Mouse (Mus musculus): Measurements from ENCODE around the gene Rfx7.

DNA sequence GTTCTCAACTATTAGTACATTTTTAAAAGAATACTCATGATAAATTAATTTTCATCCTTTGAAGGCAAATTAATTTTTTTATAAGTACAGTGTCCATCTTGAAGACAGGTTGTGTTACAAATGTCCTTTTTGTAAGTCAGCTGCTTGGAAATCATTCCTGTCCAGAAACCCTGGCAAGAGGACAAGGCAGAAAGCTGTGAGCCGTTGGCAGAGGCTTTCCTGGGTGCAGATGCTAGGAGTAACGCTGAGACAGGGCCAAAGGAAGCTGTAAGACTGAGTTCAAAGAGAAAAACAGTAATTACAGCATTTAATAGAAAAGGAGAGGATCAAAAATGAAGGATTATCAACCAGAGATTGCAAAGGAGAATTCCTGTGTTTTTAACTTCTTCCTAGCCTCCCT lies 81.8 kb downstream of the Rfx7 start:
- TF ChIP-seq CTCF (IDR thresholded peaks at IDR 0.05; ENCODE audit: insufficient read depth, low read depth, low read length): no peak
- TF ChIP-seq POLR2A (IDR thresholded peaks at IDR 0.05; ENCODE audit: insufficient read depth, low read depth, low read length): no peak

Measured in olfactory bulb, adult 2 months (tissue).